Mouse (Mus musculus): ENCODE data around the gene Evi5. TPM values are rescaled to one million over a fixed set of nuclear protein-coding genes. Genes with fewer than 3 reads are reported as not detected.

The Evi5 gene
- total RNA-seq, 2 experiments from 2014 or later: 63.2 to 70.7 TPM

DNA sequence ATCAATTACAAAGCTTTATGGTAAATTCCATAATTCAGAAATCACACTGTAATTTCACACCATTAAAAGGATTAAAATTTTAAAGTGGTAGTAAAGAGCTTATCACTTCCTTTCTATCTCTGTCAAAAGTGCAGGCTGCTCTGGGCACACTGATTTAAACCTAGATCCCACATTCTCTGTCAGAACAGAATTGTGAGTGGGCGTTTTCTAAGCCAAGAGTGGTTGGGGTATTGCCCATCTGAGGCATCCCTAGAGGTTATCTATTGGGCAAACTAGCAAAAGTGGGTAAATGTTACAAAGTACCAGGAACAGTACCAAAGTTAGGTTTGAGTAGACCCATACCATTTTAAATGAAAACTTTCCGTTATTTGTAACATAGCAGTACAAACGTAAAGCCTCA, 96.1 kb downstream of the Evi5 start:
- H3K27ac ChIP-seq: no peak overlapping the region
- DNase-seq (ENCODE audit: low spot score in 2 of 2): no peak
- no peak overlapping the region for H3K4me3 ChIP-seq
- no peak for TF ChIP-seq CTCF (conservative IDR thresholded peaks at IDR 0.05)

DNA sequence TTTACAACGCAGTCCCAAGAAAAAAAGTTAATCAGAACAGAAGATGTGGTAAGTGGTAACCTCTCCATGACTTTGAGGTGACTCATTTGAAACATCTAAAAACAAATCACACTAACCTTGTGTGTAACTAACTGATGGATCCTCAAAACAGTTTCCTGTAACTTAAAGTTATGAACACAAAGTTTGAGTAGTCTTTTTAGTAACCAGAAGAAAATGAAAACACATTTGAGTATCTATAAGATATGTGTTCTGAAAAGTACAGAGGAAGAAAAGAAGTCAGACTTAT, 97.4 kb downstream of the Evi5 start:
- no peak for DNase-seq (ENCODE audit: low spot score in 2 of 2)
- Histone ChIP-seq H3K4me3 (no peak overlapping the region), H3K27ac (no peak overlapping the region)
- TF ChIP-seq CTCF (conservative IDR thresholded peaks at IDR 0.05): no peak

DNA sequence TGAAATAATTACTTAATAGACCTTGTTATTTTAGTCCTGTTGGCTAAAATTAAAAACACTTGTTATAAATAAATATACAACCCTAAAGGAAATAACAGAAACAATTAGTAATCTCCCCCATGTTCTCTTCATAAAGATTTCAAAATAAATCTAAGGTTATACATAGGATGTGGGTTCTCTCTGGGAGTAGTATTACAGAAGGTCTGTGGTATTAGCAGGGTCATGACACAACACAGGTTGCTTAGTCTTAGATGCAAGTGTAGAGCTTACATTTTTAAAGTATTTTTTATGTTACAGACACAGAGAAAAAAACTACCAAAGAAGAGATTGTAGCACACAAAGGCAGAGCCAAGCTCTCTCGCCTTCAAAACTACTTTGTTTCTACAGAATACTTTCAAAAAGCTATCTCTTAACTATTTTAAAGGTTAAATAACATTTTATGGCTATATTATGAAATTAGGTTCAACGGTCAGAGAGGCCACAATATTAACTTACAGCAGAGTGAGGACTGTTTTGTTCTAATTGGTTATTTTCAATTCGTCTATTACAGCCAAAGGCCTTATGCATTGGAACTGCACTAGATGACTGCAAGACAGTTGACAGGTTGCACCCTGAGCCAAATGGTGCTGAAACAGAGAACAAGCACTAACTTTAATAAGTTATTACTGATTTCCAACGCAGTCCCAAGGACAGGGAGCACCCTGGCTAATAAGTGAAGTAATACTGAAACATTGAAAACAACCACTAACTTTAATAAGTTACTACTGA, 97.9 kb downstream of the Evi5 start:
- Histone ChIP-seq H3K27ac (no peak overlapping the region), H3K4me3 (no peak overlapping the region)
- TF ChIP-seq CTCF (conservative IDR thresholded peaks at IDR 0.05): no peak
- no peak for DNase-seq (ENCODE audit: low spot score in 2 of 2)

DNA sequence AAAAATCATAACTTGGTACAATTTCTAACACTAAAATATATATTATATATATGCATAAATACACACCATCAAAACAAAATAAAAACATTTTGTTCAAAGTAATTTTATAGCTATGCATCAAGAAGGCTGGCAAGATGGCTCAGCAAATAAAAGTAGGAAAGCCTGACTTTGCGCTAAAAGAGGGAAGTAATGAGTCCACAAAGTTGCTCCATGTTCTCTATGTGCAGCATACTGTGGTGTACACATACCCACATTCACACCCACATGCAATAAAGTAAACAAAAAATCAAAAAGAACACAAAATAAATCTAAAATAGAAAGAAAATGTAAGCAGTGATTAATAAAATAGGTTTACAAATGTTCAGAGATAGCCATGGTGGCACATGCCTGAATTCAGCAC, 99.0 kb downstream of the Evi5 start:
- no peak for DNase-seq (ENCODE audit: low spot score in 2 of 2)
- H3K27ac ChIP-seq: no peak overlapping the region
- no peak overlapping the region for H3K4me3 ChIP-seq
- TF ChIP-seq CTCF (conservative IDR thresholded peaks at IDR 0.05): no peak

DNA sequence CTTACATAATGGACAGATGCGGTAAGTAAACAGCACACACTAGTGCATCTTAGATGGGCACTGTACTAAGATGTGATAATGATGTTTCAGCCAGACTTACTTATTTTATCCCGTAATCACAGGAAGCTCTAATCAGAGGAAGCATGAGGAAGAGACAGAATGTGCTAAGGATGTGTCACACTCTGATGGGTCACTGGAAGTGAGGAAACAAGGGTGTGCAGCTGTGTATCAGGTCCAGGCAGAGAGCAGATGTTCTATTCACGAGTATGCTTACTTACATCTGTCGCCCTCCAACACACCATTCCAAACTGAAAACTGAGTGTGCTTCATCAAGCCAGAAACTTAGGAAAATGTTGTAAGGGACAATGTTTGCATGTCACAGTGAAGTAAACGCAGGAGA, 102.9 kb downstream of the Evi5 start:
- no peak overlapping the region for H3K4me3 ChIP-seq
- DNase-seq (ENCODE audit: low spot score in 2 of 2): no peak
- no peak for TF ChIP-seq CTCF (conservative IDR thresholded peaks at IDR 0.05)
- no peak overlapping the region for H3K27ac ChIP-seq

DNA sequence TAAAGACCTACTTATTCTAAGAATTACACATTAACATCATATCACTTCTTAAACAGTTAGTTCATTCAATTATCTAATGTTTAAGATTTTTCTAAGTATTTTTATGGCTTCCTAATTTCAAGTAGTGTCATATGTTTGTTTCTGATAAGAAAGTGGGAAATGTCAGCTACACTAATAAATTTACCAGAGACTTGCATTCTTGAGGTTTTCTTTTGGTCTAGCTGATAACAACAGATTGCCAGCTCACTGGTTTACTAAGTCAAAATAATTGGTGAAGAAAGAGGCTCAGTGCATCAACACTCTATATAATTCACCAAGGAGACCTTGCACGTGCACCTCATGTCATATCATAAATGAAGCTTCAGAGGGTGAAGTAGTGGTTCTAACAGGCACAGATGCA, 106.7 kb downstream of the Evi5 start:
- Histone ChIP-seq H3K27ac (no peak overlapping the region), H3K4me3 (no peak overlapping the region)
- no peak for DNase-seq (ENCODE audit: low spot score in 2 of 2)
- no peak for TF ChIP-seq CTCF (conservative IDR thresholded peaks at IDR 0.05)

DNA sequence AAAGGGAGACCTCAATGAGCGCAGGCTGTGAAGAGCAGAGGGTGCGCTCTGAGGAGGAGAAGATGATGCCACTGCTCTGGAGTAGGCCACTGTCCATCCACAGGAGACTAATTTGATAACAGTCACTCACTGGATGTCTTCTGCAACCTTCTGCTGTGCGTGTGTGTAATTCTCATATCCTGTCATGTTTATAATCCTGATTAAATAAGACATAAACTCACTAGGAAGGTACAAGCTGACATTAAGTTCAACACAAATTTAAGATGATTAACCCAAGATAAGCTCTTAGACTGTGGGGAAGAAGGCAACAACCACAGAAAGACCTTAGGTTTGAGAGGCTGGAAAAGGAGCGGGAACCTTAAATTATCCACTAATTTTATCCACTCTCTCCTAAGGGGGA, 109.0 kb downstream of the Evi5 start:
- DNase-seq (ENCODE audit: low spot score in 2 of 2): no peak
- TF ChIP-seq CTCF (conservative IDR thresholded peaks at IDR 0.05): no peak
- H3K4me3 ChIP-seq: no peak overlapping the region
- H3K27ac ChIP-seq: no peak overlapping the region

DNA sequence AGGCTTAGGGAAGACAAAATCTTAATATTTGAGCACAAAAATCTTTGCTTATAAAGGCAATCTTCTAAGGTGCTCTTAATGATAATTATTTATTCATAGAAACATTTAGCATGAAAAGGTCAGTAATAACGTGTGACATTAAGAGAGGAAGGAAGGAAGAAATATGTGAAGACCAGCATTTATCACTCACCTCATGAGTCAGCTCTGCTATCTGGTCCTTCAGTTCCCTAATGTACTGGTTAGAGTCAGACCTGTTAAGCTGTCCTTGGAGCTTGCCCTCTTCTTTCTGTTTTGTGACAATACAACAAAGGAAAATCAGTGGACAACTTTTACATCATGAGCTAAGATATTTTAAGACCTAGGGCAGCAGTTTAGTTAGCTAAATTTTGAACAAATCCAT, 110.4 kb downstream of the Evi5 start:
- Histone ChIP-seq H3K4me3 (no peak overlapping the region), H3K27ac (no peak overlapping the region)
- DNase-seq (ENCODE audit: low spot score in 2 of 2): no peak
- no peak for TF ChIP-seq CTCF (conservative IDR thresholded peaks at IDR 0.05)

DNA sequence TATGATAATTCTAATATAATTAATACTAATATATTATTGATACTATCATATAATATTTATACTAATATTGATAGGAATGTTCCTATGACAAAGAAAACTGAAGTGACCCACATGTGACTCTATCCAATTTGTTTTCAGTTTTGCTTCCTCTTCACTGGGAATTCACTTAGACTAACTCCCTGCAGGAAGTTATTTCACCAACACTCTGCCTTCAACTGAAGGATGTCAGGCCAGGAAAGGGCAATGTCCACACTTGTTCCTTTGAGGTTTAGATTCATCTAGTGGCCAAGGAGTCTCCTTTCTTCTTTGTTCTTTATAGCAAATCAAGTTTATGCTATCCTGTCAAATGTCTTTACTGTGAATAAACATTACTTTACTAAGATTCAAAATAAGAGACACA, 111.2 kb downstream of the Evi5 start:
- H3K4me3 ChIP-seq: no peak overlapping the region
- no peak for DNase-seq (ENCODE audit: low spot score in 2 of 2)
- no peak for TF ChIP-seq CTCF (conservative IDR thresholded peaks at IDR 0.05)

DNA sequence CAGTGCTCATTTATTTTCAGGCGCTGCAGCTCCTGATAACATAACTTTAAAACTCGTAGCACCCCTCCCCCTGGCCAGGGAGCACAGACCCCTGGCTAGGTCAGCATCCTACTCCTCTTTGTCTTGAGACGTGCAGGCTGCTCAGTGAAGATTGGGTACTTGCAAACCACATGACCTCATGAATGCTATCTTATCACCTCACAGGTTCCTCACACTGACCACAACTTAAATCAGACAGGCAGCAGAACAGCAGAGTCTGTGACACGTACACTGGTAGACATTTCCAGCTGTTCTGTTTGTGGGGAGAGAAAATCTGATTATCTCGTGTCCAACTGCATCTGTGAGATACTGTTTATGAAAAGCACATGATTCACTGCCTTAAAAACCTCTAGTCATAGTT, 115.8 kb downstream of the Evi5 start:
- H3K4me3 ChIP-seq: no peak overlapping the region
- TF ChIP-seq CTCF (conservative IDR thresholded peaks at IDR 0.05): no peak
- DNase-seq (ENCODE audit: low spot score in 2 of 2): no peak
- H3K27ac ChIP-seq: no peak overlapping the region

More for the DNA sequence above, 111.2 kb downstream of the Evi5 start:
- H3K27ac ChIP-seq: no peak overlapping the region

DNA sequence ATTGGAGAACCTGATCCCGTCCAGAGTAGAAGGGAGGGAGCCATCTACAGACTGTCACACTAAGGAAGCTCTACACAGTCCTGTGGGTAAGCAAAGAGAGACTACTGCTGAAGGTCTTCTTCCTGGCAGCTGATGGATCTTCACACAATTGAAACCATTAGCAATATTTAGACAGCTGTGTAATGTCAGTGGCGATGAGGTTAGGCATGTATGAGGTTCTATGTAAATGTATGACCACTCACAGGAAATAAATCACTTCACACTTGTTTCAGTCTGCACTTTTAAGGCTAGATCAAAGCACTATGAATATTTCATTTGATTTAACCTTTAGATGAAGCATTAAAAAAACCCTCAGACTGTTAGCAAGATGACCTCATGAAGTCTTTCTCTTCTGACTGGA, 118.8 kb downstream of the Evi5 start:
- no peak for TF ChIP-seq CTCF (conservative IDR thresholded peaks at IDR 0.05)
- Histone ChIP-seq H3K27ac (no peak overlapping the region), H3K4me3 (no peak overlapping the region)
- no peak for DNase-seq (ENCODE audit: low spot score in 2 of 2)

DNA sequence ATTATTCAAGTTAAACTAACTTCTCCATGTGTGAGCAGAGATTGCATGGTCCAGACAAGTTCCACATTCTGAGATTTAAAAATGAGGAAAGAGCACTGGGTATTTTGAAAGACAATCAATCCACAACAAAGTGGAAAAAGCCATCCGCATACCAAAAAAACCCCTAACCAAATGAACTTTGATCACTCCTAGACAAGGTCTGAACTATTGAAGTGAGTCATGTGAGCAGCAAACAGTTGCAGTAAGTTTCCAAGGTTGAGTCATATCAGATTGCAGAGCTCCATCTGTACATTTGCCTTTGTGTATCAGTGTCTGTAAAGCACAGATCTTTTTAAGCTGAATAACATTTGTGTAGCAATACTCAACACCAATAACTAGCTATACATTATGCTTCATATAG, 120.2 kb downstream of the Evi5 start:
- Histone ChIP-seq H3K27ac (no peak overlapping the region), H3K4me3 (no peak overlapping the region)
- TF ChIP-seq CTCF (conservative IDR thresholded peaks at IDR 0.05): no peak
- no peak for DNase-seq (ENCODE audit: low spot score in 2 of 2)

DNA sequence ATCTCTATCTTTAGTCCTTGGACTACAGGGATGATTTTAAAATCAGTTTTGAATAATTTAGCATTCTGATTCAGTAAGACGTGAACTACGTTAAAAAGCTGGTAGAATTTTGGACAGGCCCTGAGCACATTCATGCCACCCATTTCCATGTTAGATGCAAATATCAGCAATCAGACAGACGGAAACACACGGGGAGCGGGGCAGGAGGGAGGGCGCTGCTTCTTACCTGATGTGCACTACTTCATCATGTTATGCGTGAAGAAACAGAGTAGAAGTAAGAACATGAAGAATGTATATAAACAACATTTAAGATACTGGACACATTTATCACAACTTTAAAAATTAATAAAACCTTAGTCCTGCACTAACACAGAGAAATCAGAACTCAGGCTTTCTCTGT, 121.3 kb downstream of the Evi5 start:
- no peak for DNase-seq (ENCODE audit: low spot score in 2 of 2)
- H3K27ac ChIP-seq: no peak overlapping the region
- no peak overlapping the region for H3K4me3 ChIP-seq
- no peak for TF ChIP-seq CTCF (conservative IDR thresholded peaks at IDR 0.05)

DNA sequence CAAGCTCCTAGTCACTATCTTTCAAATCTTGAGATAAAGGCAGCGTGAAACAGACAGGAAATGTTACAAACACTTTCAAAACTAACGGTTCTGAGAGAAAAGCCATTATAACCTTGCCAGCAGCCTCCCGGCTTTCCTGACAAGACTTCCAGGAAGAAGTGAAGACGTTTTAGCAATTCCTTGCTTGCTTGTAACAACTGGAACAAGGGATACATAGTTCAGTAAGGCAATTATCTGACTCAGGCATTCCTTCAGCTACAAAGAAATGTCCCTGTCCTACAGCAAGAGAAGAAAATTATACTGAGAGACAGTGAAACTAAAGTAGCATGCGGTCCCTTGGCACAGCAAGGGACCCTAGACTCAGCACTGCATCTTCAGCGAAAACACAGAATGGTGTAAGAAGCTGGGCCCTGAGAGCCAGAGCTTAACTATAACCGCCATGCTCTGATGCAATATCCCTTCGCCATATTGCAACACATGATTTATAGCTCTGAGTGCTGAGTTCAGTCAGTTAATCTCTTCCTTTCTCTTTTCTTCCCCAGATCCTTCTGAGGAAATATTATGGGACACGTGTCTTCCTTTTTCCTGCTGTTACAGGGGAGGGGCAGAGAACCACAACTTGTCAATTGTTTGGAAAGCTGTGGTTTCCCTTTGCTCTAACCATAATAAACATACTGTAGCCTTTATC, 125.5 kb downstream of the Evi5 start:
- DNase-seq (ENCODE audit: low spot score in 2 of 2): no peak
- Histone ChIP-seq H3K4me3 (no peak overlapping the region), H3K27ac (no peak overlapping the region)
- TF ChIP-seq CTCF (conservative IDR thresholded peaks at IDR 0.05): no peak

Data from layer of hippocampus, adult 2 months (tissue).